Mouse (Mus musculus) CD8-positive naive resting alpha-beta T cell, adult 57 days (primary cell): ENCODE measurements around the gene Glt28d2. TPM values are rescaled to one million over a fixed set of nuclear protein-coding genes. Genes with fewer than 3 reads are reported as not detected.

ENCODE experiments used
- total RNA-seq: library from RNA; stranded (reverse); gene quantifications from one replicate; pipeline ENCODE4 v1.2.4, GENCODE M21; 2023

The Glt28d2 gene
- total RNA-seq, result not detected

DNA sequence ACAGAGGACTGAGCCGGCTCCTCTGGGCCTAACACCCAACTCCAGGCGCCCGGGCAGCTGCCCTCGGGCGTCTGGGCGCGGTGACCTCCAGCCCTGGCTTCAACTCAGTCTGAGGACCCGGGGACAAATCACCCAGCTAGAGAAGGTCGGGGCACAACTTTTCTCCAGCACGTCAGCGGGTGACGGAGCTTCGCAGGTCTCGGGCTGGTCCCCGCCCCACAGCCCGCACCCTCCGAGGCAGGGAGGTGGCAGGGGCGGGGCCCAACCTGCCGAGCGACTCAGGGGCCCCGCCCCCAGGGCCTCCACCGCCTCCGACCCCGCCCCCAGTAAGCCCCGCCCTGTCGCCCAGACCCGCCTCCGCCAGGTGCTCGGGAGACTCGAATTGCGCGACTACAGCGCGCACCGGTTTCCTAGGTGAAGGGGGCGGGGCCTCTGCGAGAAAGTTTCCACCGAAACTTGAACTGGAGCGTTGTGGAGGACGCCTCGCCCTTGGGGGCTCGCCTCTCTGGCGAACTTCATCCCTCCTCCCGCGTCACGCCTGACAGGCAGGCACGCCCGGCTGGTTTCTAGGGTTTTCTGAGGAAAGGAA, at the start of gene Glt28d2, which contains the start of gene Gm37240:
Glt28d2 (minus strand) TSS at position 278 of the 589 bp plus-strand sequence.
Gm37240 (minus strand) TSS at position 280 of the 589 bp plus-strand sequence.

Other genes with a start within 250 kb of the Glt28d2 start
- 0.18 TPM for gene Fam160a1, start 70.2 kb downstream of the Glt28d2 start, total RNA-seq
- not detected for gene Gm37240, start within 50 bp of the Glt28d2 start, total RNA-seq
- 0.31 TPM for gene Sh3d19, start 83.6 kb upstream of the Glt28d2 start, total RNA-seq
- gene Prss48, start 115.0 kb upstream of the Glt28d2 start, total RNA-seq, result not detected